Mouse (Mus musculus) frontal cortex, postnatal 25 days (tissue): ENCODE results near the gene Pld5.

Experiments used
- DNase-seq, 2 experiments: peaks; one replicate each; pipeline ENCODE4 v3.0.0; 2022; ENCODE audit warnings: low spot score in 2 of 2

Gene Pld5

GRCm38 (mm10) chr1:176167784-176168183 is 107.3 kb downstream of the Pld5 start:
- DNase-seq, result no peak

- no peak for DNase-seq
Observed at GRCm38 (mm10) chr1:176167114-176167513, 108.0 kb downstream of the Pld5 start.

GRCm38 (mm10) chr1:176145306-176145705 is 129.8 kb downstream of the Pld5 start:
- DNase-seq, result no peak

GRCm38 (mm10) chr1:176134379-176134778 is 140.7 kb downstream of the Pld5 start:
- DNase-seq, result no peak

- no peak for DNase-seq
Observed at GRCm38 (mm10) chr1:176125771-176126170, 149.3 kb downstream of the Pld5 start.

- no peak for DNase-seq
Observed at GRCm38 (mm10) chr1:176124441-176124840, 150.7 kb downstream of the Pld5 start.

- no peak for DNase-seq
Observed at GRCm38 (mm10) chr1:176123781-176124180, 151.3 kb downstream of the Pld5 start.

- no peak for DNase-seq
Observed at GRCm38 (mm10) chr1:176115604-176116003, 159.5 kb downstream of the Pld5 start.

- peak in 1 of 2 experiments; percentile 18 for DNase-seq
Observed at GRCm38 (mm10) chr1:176098685-176099320, 176.3 kb downstream of the Pld5 start.

- no peak for DNase-seq
Observed at GRCm38 (mm10) chr1:176092119-176092518, 183.0 kb downstream of the Pld5 start.

GRCm38 (mm10) chr1:176089382-176089781 is 185.7 kb downstream of the Pld5 start:
- peak in 1 of 2 experiments; percentile 6 for DNase-seq

GRCm38 (mm10) chr1:176085952-176086648 is 189.0 kb downstream of the Pld5 start:
- no peak for DNase-seq

- no peak for DNase-seq
Observed at GRCm38 (mm10) chr1:176082306-176082705, 192.8 kb downstream of the Pld5 start.

- DNase-seq, result no peak
Observed at GRCm38 (mm10) chr1:176080969-176081368, 194.1 kb downstream of the Pld5 start.

GRCm38 (mm10) chr1:176078410-176078809 is 196.7 kb downstream of the Pld5 start:
- no peak for DNase-seq

- no peak for DNase-seq
Observed at GRCm38 (mm10) chr1:176076799-176077198, 198.3 kb downstream of the Pld5 start.

GRCm38 (mm10) chr1:176075810-176076209 is 199.3 kb downstream of the Pld5 start:
- no peak for DNase-seq

GRCm38 (mm10) chr1:176075409-176075808 is 199.7 kb downstream of the Pld5 start:
- no peak for DNase-seq

GRCm38 (mm10) chr1:176074526-176074925 is 200.6 kb downstream of the Pld5 start:
- DNase-seq, result no peak

GRCm38 (mm10) chr1:176065281-176065680 is 209.8 kb downstream of the Pld5 start:
- no peak for DNase-seq

GRCm38 (mm10) chr1:176064471-176064870 is 210.6 kb downstream of the Pld5 start:
- no peak for DNase-seq

GRCm38 (mm10) chr1:176053653-176054052 is 221.5 kb downstream of the Pld5 start:
- DNase-seq, result no peak

GRCm38 (mm10) chr1:176046995-176047394 is 228.1 kb downstream of the Pld5 start:
- DNase-seq, result no peak
